Mouse (Mus musculus) G1E (cell line): ENCODE results near the gene Btbd9.

Experiments used
- CTCF ChIP-seq: IDR thresholded peaks from 2 replicates; pipeline ENCODE4 v1.5.1; 2012; ENCODE audit warnings: low read depth, low read length, inconsistent platforms, mixed read lengths
- GATA1 ChIP-seq: IDR thresholded peaks from 2 replicates; pipeline ENCODE4 v1.6.1; 2012; ENCODE audit warnings: borderline replicate concordance, low read length, inconsistent platforms, mixed read lengths
- GATA2 ChIP-seq: IDR thresholded peaks from 2 replicates; pipeline ENCODE4 v1.6.1; 2012; ENCODE audit warnings: low read depth, low read length, inconsistent platforms, borderline replicate concordance
- POLR2AphosphoS5 ChIP-seq: IDR thresholded peaks from 2 replicates; pipeline ENCODE4 v1.6.1; 2012; ENCODE audit warnings: low read depth, low read length, inconsistent platforms; ENCODE audit not compliant: insufficient replicate concordance
- TAL1 ChIP-seq: conservative IDR thresholded peaks from 2 replicates; pipeline ENCODE4 v1.6.1; 2012; ENCODE audit warnings: low read depth, low read length, inconsistent platforms, mixed read lengths

GRCm38 (mm10) chr17:30308889-30309288 is 267.4 kb downstream of the Btbd9 start:
- TF ChIP-seq POLR2AphosphoS5 (no peak), TAL1 (no peak), CTCF (no peak), GATA1 (no peak), GATA2 (no peak)
